Mouse (Mus musculus): Measurements from ENCODE around the gene Ttc7. TPM values are rescaled to one million over a fixed set of nuclear protein-coding genes. Genes with fewer than 3 reads are reported as not detected.

Gene Ttc7
- polyA plus RNA-seq, 1 experiment from 2014 or later = 2.9 TPM

DNA sequence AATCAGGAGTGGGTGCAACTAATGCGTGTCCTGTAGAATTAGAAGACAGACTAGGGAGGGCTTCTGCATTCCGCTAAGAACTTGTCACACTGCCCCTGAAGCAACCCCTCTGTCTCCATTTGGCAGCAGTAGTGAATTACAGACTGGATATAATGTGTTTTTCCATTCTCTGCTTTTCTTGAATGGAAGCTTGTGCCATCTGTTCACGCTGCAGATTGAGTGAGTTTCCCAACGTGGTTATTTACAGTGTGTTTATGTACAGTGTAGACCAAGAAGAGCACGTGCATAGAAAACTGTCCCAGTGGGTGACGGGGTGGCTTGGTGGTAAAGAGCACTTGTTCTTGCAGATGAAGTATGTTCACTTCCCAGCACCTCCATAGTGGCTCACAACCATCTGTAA is 13.2 kb upstream of the Ttc7 start:
- H3K36me3 ChIP-seq (replicated peaks) = no peaks in the 10 kb centered on the region
- H3K27me3 ChIP-seq (ENCODE audit: poor library complexity, severe bottlenecking) = peaks cover 13% of the 10 kb centered on the region; the same call in 1 of the 2 replicates
- H3K4me3 ChIP-seq = no peak overlapping the region
- H3K27ac ChIP-seq = no peak overlapping the region
- no peak for DNase-seq (ENCODE audit: extremely low spot score, low spot score)
- WGBS = 87% methylated on average over 6 of the region's 6 CpGs
- peaks cover 6% of the 10 kb centered on the region; the same call in 1 of the 2 replicates for H3K9me3 ChIP-seq
- peaks cover 18% of the 10 kb centered on the region for H3K4me1 ChIP-seq

DNA sequence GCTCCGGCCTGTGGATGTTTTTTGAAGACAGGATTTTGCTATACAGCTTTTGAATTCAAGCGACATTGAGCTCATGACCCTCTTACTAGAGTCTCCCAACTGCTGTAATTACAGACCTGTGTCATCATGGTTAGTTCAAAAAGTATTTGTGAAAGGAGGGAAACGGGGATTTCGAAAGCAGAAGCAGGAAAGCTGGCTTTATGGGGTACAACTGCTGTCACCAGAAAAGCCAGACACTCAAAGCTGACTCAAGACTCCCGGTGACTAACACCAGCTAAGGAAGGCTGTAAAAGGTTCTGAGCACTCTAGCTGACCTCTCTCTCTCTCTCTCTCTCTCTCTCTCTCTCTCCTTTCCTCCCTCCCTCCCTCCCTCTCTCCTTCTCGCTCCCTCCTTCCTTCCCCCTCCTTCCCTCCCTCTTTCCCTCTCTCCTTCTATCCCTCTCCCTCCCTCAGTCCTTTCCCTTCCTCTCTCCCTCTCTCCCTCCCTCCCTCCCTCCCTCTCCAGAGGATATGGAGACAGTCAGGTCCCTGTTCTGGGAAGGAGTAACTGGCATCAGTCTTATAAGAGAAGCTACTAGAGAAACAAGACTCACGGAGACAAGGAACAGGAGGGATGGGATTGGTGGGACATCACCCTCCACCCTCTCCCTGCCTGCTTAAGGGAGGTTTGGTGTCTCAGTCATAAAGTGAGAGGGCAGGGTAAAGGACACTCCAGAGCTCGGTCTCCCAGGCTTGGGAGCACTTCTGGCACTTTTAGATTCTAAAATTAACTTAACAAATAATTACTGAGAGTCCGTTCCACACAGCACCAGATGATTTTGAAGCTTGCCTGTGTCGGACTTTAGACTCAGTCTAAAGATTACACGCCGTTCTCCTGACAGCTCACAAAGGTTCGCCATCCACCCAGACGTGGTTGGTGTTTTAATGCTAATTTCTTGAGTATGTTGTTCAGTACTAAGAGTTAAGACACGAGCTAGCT is 7.0 kb upstream of the Ttc7 start:
- Histone ChIP-seq H3K4me3 (no peak overlapping the region), H3K36me3 (replicated peaks) (no peaks in the 10 kb centered on the region), H3K27ac (no peak overlapping the region), H3K4me1 (no peaks in the 10 kb centered on the region; the same call in 1 of the 2 replicates), H3K9me3 (peaks cover 6% of the 10 kb centered on the region; the same call in 1 of the 2 replicates), H3K27me3 (ENCODE audit: poor library complexity, severe bottlenecking) (peaks cover 19% of the 10 kb centered on the region)
- no peak for DNase-seq (ENCODE audit: extremely low spot score, low spot score)
- WGBS = 66% methylated on average over 15 of the region's 15 CpGs

DNA sequence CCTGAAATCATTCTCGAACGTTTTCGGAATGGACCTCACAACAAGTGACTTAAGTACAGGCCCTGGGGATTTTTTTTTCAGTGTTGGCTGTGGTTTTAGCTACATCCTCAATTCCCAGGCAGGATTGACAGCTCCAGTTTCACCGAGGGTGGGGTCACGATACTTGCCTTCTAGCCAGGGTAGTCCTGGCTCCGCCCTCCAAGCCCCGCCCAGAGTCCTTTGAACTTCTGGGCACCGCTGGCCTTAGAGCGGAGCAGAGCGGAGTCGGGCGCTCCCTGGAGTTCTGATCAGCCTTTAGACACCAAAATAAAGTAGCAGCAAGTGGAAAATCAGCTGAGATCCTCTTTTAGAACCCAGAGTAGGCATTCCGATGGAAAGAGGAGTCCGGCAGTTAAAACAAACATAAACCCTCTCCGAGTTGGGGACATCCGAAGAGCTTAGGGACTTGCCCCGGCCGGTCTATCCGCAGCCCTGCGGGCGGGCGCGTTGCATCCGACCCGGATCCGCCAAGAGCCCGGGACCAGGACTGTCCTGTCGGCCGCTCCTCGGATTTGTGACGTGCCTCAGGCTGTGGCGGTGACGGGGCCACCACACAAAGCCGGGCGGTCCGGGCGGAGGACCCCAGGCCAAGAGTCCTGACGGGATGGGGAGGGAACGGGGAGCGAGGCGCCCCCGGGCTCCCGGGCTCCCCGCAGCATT is 530 bp upstream of the Ttc7 start:
- WGBS = under 1% methylated on average over 44 of the region's 44 CpGs
- peak; percentile 86 for DNase-seq (ENCODE audit: extremely low spot score, low spot score)
- peak overlapping the region; percentile 75 for H3K4me3 ChIP-seq
- peaks cover 69% of the 10 kb centered on the region for H3K27me3 ChIP-seq (ENCODE audit: poor library complexity, severe bottlenecking)
- no peaks in the 10 kb centered on the region for H3K9me3 ChIP-seq
- peaks cover 40% of the 10 kb centered on the region for H3K4me1 ChIP-seq
- no peaks in the 10 kb centered on the region for H3K36me3 ChIP-seq (replicated peaks)
- peak overlapping the region; percentile 93 for H3K27ac ChIP-seq

DNA sequence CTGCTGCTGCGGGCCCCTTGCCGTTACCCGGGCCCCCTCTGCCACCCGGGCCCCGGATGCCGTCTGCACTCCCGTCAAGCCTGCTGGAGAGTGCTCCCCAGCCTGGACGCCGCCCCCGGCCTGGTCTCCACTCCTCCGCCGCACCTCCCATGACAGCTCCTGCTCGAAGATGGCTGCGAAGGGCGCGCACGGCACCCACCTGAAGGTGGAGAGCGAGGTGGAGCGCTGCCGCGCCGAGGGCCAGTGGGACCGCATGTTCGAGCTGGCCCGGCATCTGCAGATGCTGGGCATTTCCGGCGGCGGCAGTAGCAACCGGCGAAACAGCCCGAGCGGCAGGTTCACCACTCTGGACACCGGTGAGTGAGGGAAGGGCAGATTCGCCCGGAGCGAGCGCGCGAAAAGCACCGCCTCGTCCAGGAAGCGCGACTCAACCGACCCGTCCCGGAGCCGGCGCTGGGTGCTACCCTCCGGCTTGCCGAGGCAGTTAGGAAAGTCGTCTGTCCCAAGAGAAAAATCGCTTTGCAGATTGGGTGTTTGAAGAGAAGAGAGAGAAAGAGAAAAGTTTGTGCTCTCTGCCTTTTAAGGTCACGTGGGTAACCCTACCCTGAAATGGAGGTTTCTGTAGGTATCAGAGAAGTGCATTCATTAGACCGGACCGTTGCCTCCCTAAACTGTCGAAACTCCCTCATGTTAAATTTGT is 519 bp downstream of the Ttc7 start:
- WGBS = under 1% methylated on average over 56 of the region's 56 CpGs
- H3K4me1 ChIP-seq = peaks cover 50% of the 10 kb centered on the region
- peak; percentile 64 for DNase-seq (ENCODE audit: extremely low spot score, low spot score)
- peak overlapping the region; percentile 75 for H3K4me3 ChIP-seq
- no peaks in the 10 kb centered on the region for H3K9me3 ChIP-seq
- peak overlapping the region; percentile 93 for H3K27ac ChIP-seq
- H3K27me3 ChIP-seq (ENCODE audit: poor library complexity, severe bottlenecking) = peaks cover 79% of the 10 kb centered on the region
- no peaks in the 10 kb centered on the region for H3K36me3 ChIP-seq (replicated peaks)

DNA sequence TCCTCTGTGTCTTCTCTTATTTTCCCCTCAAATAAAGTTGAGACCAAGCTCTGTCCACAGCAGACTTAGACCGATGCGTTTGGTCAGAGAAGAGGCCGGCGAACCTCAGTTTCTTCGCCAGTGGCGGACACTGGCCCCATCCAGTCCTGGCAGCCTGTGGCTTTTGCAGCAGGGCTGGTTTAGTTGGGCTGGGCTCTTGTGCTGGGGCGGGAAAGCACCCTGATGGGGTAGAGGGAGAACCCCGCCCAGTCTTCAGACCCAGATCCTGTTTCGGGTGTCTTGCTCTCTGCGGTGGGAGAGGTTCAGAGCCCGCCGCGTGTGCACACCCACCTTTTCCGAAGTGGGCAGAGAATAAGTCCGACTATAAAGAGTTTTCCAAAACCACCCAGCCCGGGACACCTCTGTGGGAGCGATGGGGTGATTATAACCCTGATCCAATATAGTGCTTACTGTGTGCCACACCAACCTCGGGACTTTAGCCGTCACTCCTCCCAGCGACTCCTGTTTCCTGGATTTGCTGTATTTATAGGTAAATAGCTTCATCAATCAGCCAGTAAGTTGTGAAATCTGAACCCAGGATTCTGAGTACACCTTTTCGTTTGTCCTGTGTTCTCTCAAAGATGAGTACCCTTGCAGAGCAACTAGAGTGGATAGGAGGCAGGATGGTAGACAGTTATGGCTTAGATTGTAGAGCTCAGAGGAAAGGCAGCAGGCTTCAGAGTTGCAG is 1.2 kb downstream of the Ttc7 start:
- H3K27me3 ChIP-seq (ENCODE audit: poor library complexity, severe bottlenecking) = peaks cover 86% of the 10 kb centered on the region
- 0 out of 2 replicates have a peak overlapping the region, but pooled peaks have one; percentile 93 for H3K27ac ChIP-seq
- peak; percentile 36 for DNase-seq (ENCODE audit: extremely low spot score, low spot score)
- peak overlapping the region; percentile 75 for H3K4me3 ChIP-seq
- H3K9me3 ChIP-seq = no peaks in the 10 kb centered on the region
- 4% methylated on average over 21 of the region's 21 CpGs for WGBS
- H3K36me3 ChIP-seq (replicated peaks) = no peaks in the 10 kb centered on the region
- H3K4me1 ChIP-seq = peaks cover 52% of the 10 kb centered on the region

DNA sequence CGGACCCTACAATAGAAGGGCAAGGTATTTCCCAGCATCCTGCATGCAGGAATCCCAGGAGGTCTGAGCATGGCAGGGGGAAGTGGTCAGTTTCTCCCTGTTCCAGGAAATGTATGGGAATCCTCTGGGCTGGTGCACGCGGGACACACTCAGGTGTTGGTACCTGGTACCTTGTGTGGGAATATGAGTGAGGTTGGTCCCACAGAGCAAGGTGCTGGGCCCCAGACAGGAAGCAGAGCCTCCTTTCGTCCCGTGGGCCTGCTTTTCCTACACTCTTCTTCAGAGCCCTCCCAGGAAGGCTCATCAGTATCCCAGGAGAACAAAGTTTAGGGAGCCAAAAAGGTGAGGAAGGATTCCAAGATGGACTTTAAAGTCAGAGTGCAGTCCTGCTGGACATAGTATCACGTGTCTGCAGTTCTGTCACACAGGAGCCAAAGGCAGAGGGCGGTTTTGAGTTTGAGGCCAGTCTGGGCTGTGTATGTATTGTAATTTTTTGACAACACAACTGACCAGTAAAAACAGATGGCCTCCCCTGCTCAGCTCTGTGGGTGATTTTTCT is 1.9 kb downstream of the Ttc7 start:
- 64% methylated on average over 7 of the region's 7 CpGs for WGBS
- DNase-seq (ENCODE audit: extremely low spot score, low spot score) = no peak
- no peaks in the 10 kb centered on the region for H3K36me3 ChIP-seq (replicated peaks)
- H3K27me3 ChIP-seq (ENCODE audit: poor library complexity, severe bottlenecking) = peaks cover 89% of the 10 kb centered on the region
- H3K4me1 ChIP-seq = peaks cover 52% of the 10 kb centered on the region
- H3K9me3 ChIP-seq = no peaks in the 10 kb centered on the region
- no peak overlapping the region for H3K27ac ChIP-seq
- H3K4me3 ChIP-seq = peak overlapping the region; percentile 75; the same call in 1 of the 2 replicates

DNA sequence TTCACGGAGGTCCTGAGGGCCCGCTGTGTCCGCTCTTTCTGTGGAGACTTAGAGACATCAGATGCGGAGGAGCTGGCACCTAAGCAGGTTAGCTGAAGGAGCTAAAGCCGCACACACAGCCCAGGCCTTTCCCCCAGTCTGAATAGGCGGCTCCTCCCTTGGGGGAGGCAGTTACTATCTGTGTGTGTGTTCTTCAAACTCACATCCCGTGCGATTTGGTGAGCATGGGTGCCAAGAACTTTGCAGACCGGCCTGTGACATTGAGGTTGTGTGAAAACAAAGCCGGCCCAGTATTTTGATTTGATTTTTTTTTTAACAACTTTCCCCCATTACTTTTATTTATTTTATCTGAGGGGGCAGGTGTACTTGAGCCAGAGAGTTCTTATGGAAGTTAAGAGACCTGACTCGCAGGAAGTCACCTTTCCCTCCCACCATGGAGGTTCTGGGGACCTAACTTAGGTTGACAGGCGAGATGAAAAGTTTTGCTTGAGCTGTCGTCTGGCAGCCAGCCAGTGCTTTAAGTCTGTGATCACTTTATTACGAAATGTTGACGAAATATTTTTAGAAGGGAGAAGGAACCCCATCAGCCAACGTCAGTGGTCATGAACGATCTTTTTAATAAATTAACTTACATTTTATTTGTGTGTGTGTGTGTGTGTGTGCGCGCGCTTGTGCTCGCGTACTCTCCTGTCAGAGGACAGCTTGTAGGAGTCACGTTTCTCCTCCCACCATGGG is 3.2 kb downstream of the Ttc7 start:
- Histone ChIP-seq H3K27me3 (ENCODE audit: poor library complexity, severe bottlenecking) (peaks cover 83% of the 10 kb centered on the region), H3K4me3 (no peak overlapping the region), H3K36me3 (replicated peaks) (no peaks in the 10 kb centered on the region), H3K9me3 (no peaks in the 10 kb centered on the region), H3K27ac (no peak overlapping the region), H3K4me1 (peaks cover 52% of the 10 kb centered on the region)
- WGBS = 81% methylated on average over 23 of the region's 23 CpGs
- no peak for DNase-seq (ENCODE audit: extremely low spot score, low spot score)

DNA sequence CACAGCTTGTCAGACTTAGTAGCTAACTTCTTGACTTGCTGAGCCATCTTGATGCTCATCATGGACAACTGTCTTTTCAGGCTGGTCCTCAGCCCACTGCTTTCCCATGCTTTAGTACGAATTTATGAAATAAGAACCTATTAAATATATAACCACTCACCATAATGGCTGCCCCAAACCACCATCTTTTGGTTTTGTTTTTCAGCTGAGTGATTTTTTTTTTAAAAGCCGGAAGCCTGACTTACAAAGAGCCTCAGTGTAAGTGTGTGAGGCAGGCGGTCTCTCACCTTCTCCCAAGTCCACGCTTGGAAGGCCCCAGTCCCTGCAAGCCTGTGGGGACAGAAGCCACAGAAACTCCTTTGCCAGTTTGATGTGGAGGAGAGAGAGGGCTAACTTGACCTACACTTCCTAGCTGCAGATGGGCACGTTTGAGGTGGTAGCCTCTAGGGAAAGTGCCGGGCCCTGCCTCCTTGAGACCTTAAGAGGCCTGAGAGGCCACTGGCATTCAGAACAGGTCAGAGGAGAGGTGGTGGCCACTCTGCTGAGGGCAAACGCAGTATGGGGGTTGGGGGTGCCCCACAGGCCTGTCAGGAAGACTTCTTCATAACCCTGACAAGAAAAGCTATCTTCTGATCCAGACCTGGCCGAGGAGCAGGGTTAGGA is 3.9 kb downstream of the Ttc7 start:
- 60% methylated on average over 8 of the region's 8 CpGs for WGBS

DNA sequence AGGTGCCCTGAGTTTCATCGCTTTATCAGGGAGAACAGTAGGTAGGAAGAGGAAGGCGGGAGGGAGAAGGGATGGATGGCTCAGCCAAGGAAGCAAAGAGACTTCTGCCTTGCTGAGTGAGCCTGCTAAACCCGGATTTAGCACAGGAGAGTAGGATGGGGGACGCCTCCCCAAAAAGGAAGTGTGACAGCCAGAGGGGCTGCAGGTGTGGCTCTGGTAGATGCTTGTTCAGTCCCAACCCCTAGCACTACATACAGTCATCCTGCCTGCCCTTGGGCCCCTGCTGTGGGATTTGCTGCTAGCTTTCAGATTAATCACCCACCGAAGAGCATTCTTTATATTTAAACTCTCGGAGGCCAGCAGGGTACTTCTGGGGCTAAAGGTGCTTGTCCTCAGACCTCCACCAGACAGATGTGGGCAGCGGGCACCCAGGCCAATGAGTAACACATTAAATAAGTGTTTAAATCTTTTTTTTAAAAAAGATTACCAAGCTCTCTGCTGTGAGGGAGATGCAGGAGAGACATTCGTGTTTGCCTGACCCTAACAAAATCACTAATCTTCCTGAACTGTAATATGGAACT is 4.6 kb downstream of the Ttc7 start:
- no peaks in the 10 kb centered on the region for H3K9me3 ChIP-seq
- 35% methylated on average over 8 of the region's 8 CpGs for WGBS
- H3K4me1 ChIP-seq = peaks cover 40% of the 10 kb centered on the region
- H3K36me3 ChIP-seq (replicated peaks) = no peaks in the 10 kb centered on the region
- H3K27me3 ChIP-seq (ENCODE audit: poor library complexity, severe bottlenecking) = peaks cover 75% of the 10 kb centered on the region
- no peak overlapping the region for H3K4me3 ChIP-seq
- DNase-seq (ENCODE audit: extremely low spot score, low spot score) = no peak
- no peak overlapping the region for H3K27ac ChIP-seq

More for the DNA sequence above, 3.9 kb downstream of the Ttc7 start:
- no peak overlapping the region for H3K4me3 ChIP-seq
- no peak for DNase-seq (ENCODE audit: extremely low spot score, low spot score)
- H3K36me3 ChIP-seq (replicated peaks) = no peaks in the 10 kb centered on the region
- H3K27me3 ChIP-seq (ENCODE audit: poor library complexity, severe bottlenecking) = peaks cover 76% of the 10 kb centered on the region
- no peak overlapping the region for H3K27ac ChIP-seq
- H3K4me1 ChIP-seq = peaks cover 45% of the 10 kb centered on the region
- H3K9me3 ChIP-seq = no peaks in the 10 kb centered on the region

DNA sequence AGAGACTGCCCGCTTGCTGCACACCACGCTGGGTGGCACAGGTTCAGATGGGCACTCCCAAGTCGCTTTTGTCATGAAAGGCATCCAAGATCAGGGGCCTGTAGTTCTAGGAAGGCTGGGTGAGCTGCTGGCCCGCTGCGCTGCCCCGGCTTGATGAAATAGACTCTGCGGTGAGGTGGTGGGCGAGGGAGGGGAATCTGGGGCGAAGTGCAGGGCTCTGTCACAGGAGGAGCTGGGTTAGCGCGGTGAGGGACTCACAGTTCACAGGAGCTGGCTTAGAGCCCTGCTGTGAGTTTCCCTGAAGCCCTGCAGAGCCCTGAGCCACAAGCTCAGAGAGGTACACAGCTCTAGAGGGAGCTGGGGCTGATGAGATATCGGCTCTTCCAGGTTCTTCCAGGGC is 5.4 kb downstream of the Ttc7 start:
- Histone ChIP-seq H3K27me3 (ENCODE audit: poor library complexity, severe bottlenecking) (peaks cover 72% of the 10 kb centered on the region), H3K4me3 (no peak overlapping the region), H3K4me1 (peaks cover 35% of the 10 kb centered on the region), H3K9me3 (no peaks in the 10 kb centered on the region), H3K27ac (no peak overlapping the region), H3K36me3 (replicated peaks) (0 out of 2 replicates have a peak, but pooled peaks cover 3% of the 10 kb centered on the region)
- 13% methylated on average over 12 of the region's 12 CpGs for WGBS
- DNase-seq (ENCODE audit: extremely low spot score, low spot score) = no peak
